Mouse (Mus musculus) brain, embryonic 14.5 days (tissue): ENCODE measurements around the gene Gin1.

Experiments
- CTCF ChIP-seq: fragments of 200-500 bp; IDR thresholded peaks from 2 replicates; pipeline ENCODE4 v1.5.1; 2012; ENCODE audit warnings: inconsistent platforms, mild to moderate bottlenecking, moderate library complexity, borderline replicate concordance; ENCODE audit not compliant: insufficient read depth, insufficient read length; ENCODE audit errors: extremely low read depth
- POLR2A ChIP-seq: fragments of 200-500 bp; IDR thresholded peaks from 2 replicates; pipeline ENCODE4 v1.6.1; 2012; ENCODE audit warnings: mild to moderate bottlenecking, inconsistent platforms, borderline replicate concordance; ENCODE audit not compliant: poor library complexity, insufficient read depth, insufficient read length, severe bottlenecking; ENCODE audit errors: extremely low read depth

DNA sequence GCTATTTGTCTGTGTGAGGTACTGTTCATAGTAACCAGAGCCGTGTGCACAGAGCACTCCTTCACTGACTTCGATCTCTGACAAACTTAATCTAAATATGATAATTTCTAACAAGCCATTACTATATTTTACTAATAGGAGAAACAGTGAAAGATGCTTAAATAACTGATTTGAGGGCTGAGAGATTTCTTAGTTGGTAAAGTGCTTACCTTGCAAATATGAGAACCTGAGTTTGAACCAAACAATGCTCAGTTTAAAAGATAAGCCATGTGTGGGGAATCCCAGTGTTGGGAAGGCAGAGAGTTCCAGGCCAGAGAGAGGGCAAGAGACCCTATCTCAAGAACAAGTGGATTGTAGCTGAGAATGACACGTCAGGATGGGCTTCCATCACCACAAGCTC, 21.8 kb upstream of the Gin1 start:
- TF ChIP-seq POLR2A (no peak), CTCF (no peak)
